Mouse (Mus musculus) stomach, postnatal 0 days (tissue): ENCODE data around the gene Cers6.

Experiments
- CTCF ChIP-seq: IDR thresholded peaks from 2 replicates; pipeline ENCODE4 v1.5.1; 2016; ENCODE audit warnings: antibody characterized with exemption, low read depth, mild to moderate bottlenecking, moderate library complexity
- EP300 ChIP-seq: optimal IDR thresholded peaks from 2 replicates; pipeline ENCODE3; 2016; ENCODE audit warnings: antibody characterized with exemption

DNA sequence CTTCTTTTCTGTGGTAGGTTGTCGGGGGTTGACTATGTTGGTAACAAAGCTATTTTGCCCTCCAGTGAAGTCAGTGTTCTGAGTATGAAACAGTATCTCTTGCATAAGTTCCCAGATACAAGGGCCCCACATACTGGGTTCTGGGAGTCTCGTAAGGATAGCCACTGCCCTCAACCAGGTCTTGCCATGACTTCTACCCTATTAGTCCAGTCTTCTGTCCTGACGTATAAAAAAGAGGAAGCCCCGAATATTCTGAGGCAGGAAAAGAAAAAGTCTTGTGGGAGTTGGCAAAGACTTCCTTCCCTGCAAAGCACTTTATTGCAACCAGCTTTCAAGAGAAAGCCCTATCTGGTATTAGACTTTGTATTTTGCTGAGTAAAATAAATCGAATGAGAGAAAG lies 248.0 kb downstream of the Cers6 start:
- TF ChIP-seq EP300 (no peak), CTCF (no peak)
